Comparison of ENCODE assay signal across 8 mouse cellular contexts in genomic region chr4:97751030-97751482, GRCm38 (mm10). TPM values are rescaled to one million over a fixed set of nuclear protein-coding genes. Genes with fewer than 3 reads are reported as not detected.
DNase-seq lines count a peak whose midpoint lies in the region; ATAC-seq and TF ChIP-seq lines count a peak whose summit lies in the region.

No protein-coding gene starts in this region.

- peak; percentile 75 for ATAC-seq in forebrain, embryonic 13.5 days
- ATAC-seq in heart, postnatal 0 days (ENCODE audit: insufficient read depth, low read depth): peak; percentile 79
- peak; percentile 75 for ATAC-seq in liver, embryonic 16.5 days (ENCODE audit: low read depth)
- peak; percentile 76 for ATAC-seq in neural tube, embryonic 12.5 days (ENCODE audit: low FRiP score, low read depth)

- DNase-seq in ES-E14 (ENCODE audit: low read depth, low spot score): peak; percentile 87
- peak; percentile 84 for DNase-seq in cerebellum, adult 11 months
- DNase-seq in heart, postnatal 0 days (ENCODE audit: low spot score): peak; percentile 96
- peak; percentile 98 for DNase-seq in kidney, postnatal 4 days
- peak; percentile 70 for DNase-seq in telencephalon, adult 2 months (ENCODE audit: low read depth, low spot score)

- H3K4me2 ChIP-seq in forebrain, embryonic 13.5 days: peak overlapping the region; percentile 87
- H3K4me2 ChIP-seq in heart, postnatal 0 days (ENCODE audit: low read depth, low read length): peak overlapping the region; percentile 71
- H3K4me2 ChIP-seq in liver, embryonic 16.5 days (ENCODE audit: low read depth, low read length): peak overlapping the region; percentile 74
- H3K4me2 ChIP-seq in neural tube, embryonic 12.5 days (replicated peaks): peak overlapping the region; percentile 80

- peak overlapping the region; percentile 49 to 58; a peak in 3 of 4 replicates for H3K4me3 ChIP-seq in ES-E14 (ENCODE audit: insufficient read depth in 1 of 2, low read depth in 1 of 2, low read length in 2 of 2, poor library complexity in 1 of 2, severe bottlenecking in 1 of 2)
- H3K4me3 ChIP-seq in forebrain, embryonic 13.5 days: peak overlapping the region; percentile 40
- H3K4me3 ChIP-seq in heart, postnatal 0 days (ENCODE audit: low read depth, low read length): peak overlapping the region; percentile 53
- peak overlapping the region; percentile 66 for H3K4me3 ChIP-seq in liver, embryonic 16.5 days (ENCODE audit: low read depth, low read length)
- peak overlapping the region; percentile 35 for H3K4me3 ChIP-seq in neural tube, embryonic 12.5 days

- H3K9ac ChIP-seq in ES-E14 (ENCODE audit: insufficient read depth, low read depth, low read length, poor library complexity, severe bottlenecking): no peak overlapping the region
- H3K9ac ChIP-seq in forebrain, embryonic 13.5 days: peak overlapping the region; percentile 77
- H3K9ac ChIP-seq in heart, postnatal 0 days (replicated peaks; ENCODE audit: low read depth, low read length): peak overlapping the region; percentile 79
- H3K9ac ChIP-seq in liver, embryonic 16.5 days (ENCODE audit: low read depth, low read length): peak overlapping the region; percentile 66
- peak overlapping the region; percentile 54 for H3K9ac ChIP-seq in neural tube, embryonic 12.5 days

- TF ChIP-seq EP300 in heart, postnatal 0 days (IDR thresholded peaks at IDR 0.05; ENCODE audit: low read depth): 0 out of 2 replicates have a peak, but pooled peaks have one; percentile 15

- peaks cover 36% of the 10 kb centered on the region for H3K27me3 ChIP-seq in forebrain, embryonic 13.5 days
- no peaks in the 10 kb centered on the region for H3K27me3 ChIP-seq in heart, postnatal 0 days (ENCODE audit: control insufficient read depth, insufficient read depth, low read length)
- peaks cover 18% of the 10 kb centered on the region for H3K27me3 ChIP-seq in liver, embryonic 16.5 days (ENCODE audit: control insufficient read depth, insufficient read depth, low read depth, low read length)
- H3K27me3 ChIP-seq in neural tube, embryonic 12.5 days (replicated peaks): 0 out of 2 replicates have a peak, but pooled peaks cover 10% of the 10 kb centered on the region

- H3K36me3 ChIP-seq in ES-E14 (ENCODE audit: control insufficient read depth, insufficient read depth, low read length, poor library complexity, severe bottlenecking): no peaks in the 10 kb centered on the region
- H3K36me3 ChIP-seq in forebrain, embryonic 13.5 days (ENCODE audit: poor library complexity, severe bottlenecking): no peaks in the 10 kb centered on the region
- no peaks in the 10 kb centered on the region for H3K36me3 ChIP-seq in heart, postnatal 0 days (replicated peaks; ENCODE audit: control insufficient read depth, insufficient read depth, low read length)
- H3K36me3 ChIP-seq in liver, embryonic 16.5 days (ENCODE audit: control insufficient read depth, insufficient read depth): no peaks in the 10 kb centered on the region
- H3K36me3 ChIP-seq in neural tube, embryonic 12.5 days: no peaks in the 10 kb centered on the region

- peak; percentile 90 for TF ChIP-seq CTCF in heart, postnatal 0 days (IDR thresholded peaks at IDR 0.05; ENCODE audit: low read depth)

- H3K27ac ChIP-seq in ES-E14 (ENCODE audit: insufficient read depth, low read depth, low read length, poor library complexity, severe bottlenecking): no peak overlapping the region
- peak overlapping the region; percentile 79 for H3K27ac ChIP-seq in forebrain, embryonic 13.5 days
- peak overlapping the region; percentile 97 for H3K27ac ChIP-seq in heart, postnatal 0 days (ENCODE audit: low read depth)
- peak overlapping the region; percentile 83 for H3K27ac ChIP-seq in liver, embryonic 16.5 days (ENCODE audit: low read length)
- H3K27ac ChIP-seq in neural tube, embryonic 12.5 days: no peak overlapping the region

- in situ Hi-C loops in ES-E14 (cut with MboI; ENCODE audit: low sequenced_read_pairs in 2 of 2, unreplicated experiment in 2 of 2): no loop called here

- H3K9me3 ChIP-seq in ES-E14 (ENCODE audit: control insufficient read depth, insufficient read depth, low read depth, low read length): no peaks in the 10 kb centered on the region
- H3K9me3 ChIP-seq in forebrain, embryonic 13.5 days (replicated peaks): no peaks in the 10 kb centered on the region
- no peaks in the 10 kb centered on the region for H3K9me3 ChIP-seq in heart, postnatal 0 days (replicated peaks; ENCODE audit: control insufficient read depth, low read length)
- no peaks in the 10 kb centered on the region for H3K9me3 ChIP-seq in liver, embryonic 16.5 days (replicated peaks; ENCODE audit: control insufficient read depth, low read length)
- H3K9me3 ChIP-seq in neural tube, embryonic 12.5 days: no peaks in the 10 kb centered on the region

- H3K4me1 ChIP-seq in ES-E14 (ENCODE audit: control insufficient read depth in 2 of 2, insufficient read depth in 2 of 2, low read length in 2 of 2, poor library complexity in 1 of 2): peaks cover 1 to 5% of the 10 kb centered on the region in 2 experiments; a peak in 2 of 4 replicates
- peaks cover 36% of the 10 kb centered on the region for H3K4me1 ChIP-seq in forebrain, embryonic 13.5 days
- peaks cover 34% of the 10 kb centered on the region for H3K4me1 ChIP-seq in heart, postnatal 0 days (ENCODE audit: control insufficient read depth, insufficient read depth)
- peaks cover 6% of the 10 kb centered on the region for H3K4me1 ChIP-seq in liver, embryonic 16.5 days (ENCODE audit: control insufficient read depth, low read depth, low read length)
- peaks cover 18% of the 10 kb centered on the region for H3K4me1 ChIP-seq in neural tube, embryonic 12.5 days

- under 1% methylated on average over 20 of the region's 20 CpGs for WGBS in forebrain, embryonic 13.5 days
- WGBS in heart, postnatal 0 days: 0% methylated on average over 20 of the region's 20 CpGs
- under 1% methylated on average over 20 of the region's 20 CpGs for WGBS in liver, embryonic 16.5 days (ENCODE audit: insufficient replicate concordance)
- under 1% methylated on average over 20 of the region's 20 CpGs for WGBS in neural tube, embryonic 12.5 days

TF ChIP-seq in ES-E14, 5 proteins besides CTCF, POLR2A, EP300 and RAD21:
- TF ChIP-seq CHD2 (IDR thresholded peaks at IDR 0.05; ENCODE audit: low read depth, low read length) (no peak), HCFC1 (IDR thresholded peaks at IDR 0.05; ENCODE audit: borderline replicate concordance, insufficient read depth, low read length) (no peak), MAFK (IDR thresholded peaks at IDR 0.05; ENCODE audit: insufficient read depth, low read depth, low read length) (no peak), ZC3H11A (IDR thresholded peaks at IDR 0.05; ENCODE audit: borderline replicate concordance, low read depth, low read length) (no peak; the same call in 1 of the 2 replicates), ZNF384 (IDR thresholded peaks at IDR 0.05; ENCODE audit: low read depth, low read length) (no peak)

RNA-seq across cellular contexts. Expression of gene Nfia, which starts 21.5 kb away (rescaled TPM):
- total RNA-seq in ES-E14 (2012; rRNA removed): 0.26 and 0.27 TPM in 2 replicates
- polyA plus RNA-seq in forebrain, embryonic 13.5 days (2015; fragmentation: Nextera tagmentation; extraction: Ambion mirVana): 93.7 and 121 TPM in 2 replicates
- total RNA-seq in heart, postnatal 0 days (2014; rRNA removed; ENCODE audit: low replicate concordance): 76.5 and 114 TPM in 2 replicates
- 53.2 and 53.8 TPM in 2 replicates for polyA plus RNA-seq in heart, postnatal 0 days (2015; fragmentation: Nextera tagmentation; extraction: Ambion mirVana)
- polyA plus RNA-seq in liver, embryonic 16.5 days (2015; fragmentation: Nextera tagmentation; extraction: Ambion mirVana): 4.2 and 5.7 TPM in 2 replicates
- polyA plus RNA-seq in neural tube, embryonic 12.5 days (2016; fragmentation: Nextera tagmentation; extraction: Ambion mirVana): 42.4 and 47.8 TPM in 2 replicates

RNA-seq across cellular contexts. Expression of gene E130114P18Rik, which starts 26.8 kb away (rescaled TPM):
- not detected in 2 replicates for total RNA-seq in ES-E14 (2012; rRNA removed)
- 64.7 and 71.1 TPM in 2 replicates for polyA plus RNA-seq in forebrain, embryonic 13.5 days (2015; fragmentation: Nextera tagmentation; extraction: Ambion mirVana)
- total RNA-seq in heart, postnatal 0 days (2014; rRNA removed; ENCODE audit: low replicate concordance): not detected in 2 replicates
- polyA plus RNA-seq in heart, postnatal 0 days (2015; fragmentation: Nextera tagmentation; extraction: Ambion mirVana): 0.45 and 0.52 TPM in 2 replicates
- 0.08 TPM in 1 of 2 replicates, not detected in the other for polyA plus RNA-seq in liver, embryonic 16.5 days (2015; fragmentation: Nextera tagmentation; extraction: Ambion mirVana)
- 17.3 and 20.4 TPM in 2 replicates for polyA plus RNA-seq in neural tube, embryonic 12.5 days (2016; fragmentation: Nextera tagmentation; extraction: Ambion mirVana)

Comparison
In these comparisons a context has a peak if more than half of its experiments do, and no peak if none do; other contexts are left out.
1. H3K27ac ChIP-seq: peak in forebrain, embryonic 13.5 days (single experiment), heart, postnatal 0 days (single experiment) and liver, embryonic 16.5 days (single experiment); none in ES-E14 (single experiment) and neural tube, embryonic 12.5 days (single experiment).
2. RNA of gene E130114P18Rik, which starts 26.8 kb away (polyA plus RNA-seq): 64.7 to 71.1 TPM in forebrain, embryonic 13.5 days and 17.3 to 20.4 TPM in neural tube, embryonic 12.5 days; 0.45 to 0.52 TPM in heart, postnatal 0 days and 0.08 TPM in liver, embryonic 16.5 days; every median in the first group is over 10 times any median in the second.
3. Peak in every context shown above with its lines, with median percentiles within 50 percentile points of each other: DNase-seq, H3K4me3 ChIP-seq, ATAC-seq and H3K4me2 ChIP-seq.